Mouse (Mus musculus) mouse trophoblast stem cell (cell line): ENCODE results near the gene Lbhd2.

Experiments
- in situ Hi-C, 2 experiments: fragments of 300-500 bp; cut with MseI, MboI; formaldehyde crosslinking; loops; 2 replicates in 1 of 2; 3 replicates in 1 of 2; pipeline ENCODE4 v1.15.1; 2025

Lbhd2 gene

DNA sequence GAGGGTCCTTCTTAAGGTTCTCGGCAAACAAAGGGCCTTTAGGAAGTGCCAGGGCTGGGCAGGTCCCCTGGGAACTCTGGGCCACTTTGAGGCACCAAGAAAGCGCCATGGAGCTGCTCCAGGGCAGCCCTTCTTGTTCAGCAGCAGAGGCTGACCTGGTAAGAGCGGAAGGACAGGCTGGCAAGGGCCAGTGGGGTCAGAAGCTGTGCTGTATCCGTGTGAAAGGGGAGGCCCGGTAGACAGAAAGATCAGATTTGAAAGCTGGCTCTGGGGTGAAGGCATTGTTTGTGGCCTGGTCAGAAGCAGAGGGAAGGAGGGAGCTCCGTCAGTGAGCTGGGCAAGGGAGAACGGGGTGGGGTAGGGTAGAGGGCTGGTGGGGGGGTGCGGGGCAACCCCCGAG lies 40.7 kb downstream of the Lbhd2 start:
- in situ Hi-C loops: no loop called here

DNA sequence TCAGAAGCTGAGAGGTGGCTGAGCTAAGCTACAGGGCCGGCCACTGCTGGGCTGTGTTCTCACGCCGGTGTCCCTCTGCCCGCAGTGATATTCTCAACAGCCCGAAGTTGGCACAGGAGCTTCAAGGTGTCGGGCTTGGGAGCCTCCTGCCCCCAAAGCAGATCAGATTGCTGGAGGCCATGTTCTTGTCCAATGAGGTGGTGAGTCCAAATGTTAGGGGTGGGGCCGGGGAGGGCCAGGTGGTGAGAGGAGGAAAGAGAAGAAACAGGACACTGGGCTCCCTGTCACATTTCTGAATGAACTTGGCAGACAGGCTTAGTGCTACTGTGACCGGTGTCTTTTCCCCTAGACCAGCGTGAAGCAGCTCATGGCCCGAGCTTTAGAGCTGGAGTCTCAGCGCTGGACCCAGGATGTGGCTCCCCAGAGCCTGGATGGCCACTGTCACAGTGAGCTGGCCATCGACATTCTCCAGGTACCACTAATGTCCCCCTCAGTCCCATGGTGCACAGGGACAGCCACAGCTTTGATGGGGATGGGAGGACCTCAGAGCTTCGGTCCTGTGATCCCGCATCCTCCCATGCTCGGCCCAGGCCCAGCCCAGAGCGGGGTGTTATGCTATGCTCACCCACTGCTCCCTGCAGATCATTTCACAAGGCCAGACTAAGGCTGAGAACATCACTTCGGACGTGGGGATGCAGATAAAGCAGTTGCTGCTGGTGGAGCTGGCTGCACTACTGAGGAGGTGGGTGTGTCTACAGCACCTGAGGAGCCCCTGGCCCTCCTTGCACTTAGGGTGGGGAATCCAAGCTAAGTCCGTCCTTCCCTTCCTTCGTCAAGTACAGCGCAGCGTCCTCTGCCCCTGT lies 41.5 kb downstream of the Lbhd2 start:
- in situ Hi-C loops: no loop called here

DNA sequence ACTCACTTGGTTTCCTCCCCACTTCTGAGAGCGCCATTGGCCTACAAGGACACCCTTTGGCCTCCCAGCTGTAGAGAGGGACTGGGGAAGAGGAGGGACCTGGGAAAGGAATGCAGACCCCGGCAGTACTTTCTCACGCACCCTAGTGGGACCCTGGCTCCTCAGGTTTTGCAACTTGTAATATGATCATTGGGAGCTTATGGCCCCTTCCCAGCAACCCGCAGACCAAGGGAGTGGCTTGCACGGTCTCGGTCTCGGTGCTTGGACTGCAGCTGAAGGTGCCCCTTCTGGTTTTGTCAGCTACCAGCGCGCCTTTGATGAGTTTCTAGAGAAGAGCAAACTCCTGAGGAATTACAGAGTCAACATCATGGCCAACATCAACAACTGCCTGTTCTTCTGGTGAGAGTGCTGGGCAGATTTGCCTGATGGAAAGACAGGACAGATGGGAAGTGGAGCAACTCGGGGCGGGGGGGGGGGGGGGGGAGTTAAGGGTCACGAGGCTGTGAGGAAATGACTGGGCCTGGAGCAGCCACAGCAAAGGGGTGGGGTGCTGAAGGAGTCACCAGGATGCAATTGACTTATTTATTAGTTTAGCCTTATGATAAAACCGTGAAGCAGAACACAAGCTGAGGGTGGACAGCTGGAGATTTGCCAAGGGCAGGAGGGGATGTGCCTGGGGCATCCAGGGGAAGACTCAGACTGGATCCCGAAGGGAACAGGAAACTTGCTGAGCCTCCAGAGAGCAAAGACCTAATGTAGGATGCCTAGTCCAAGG lies 42.5 kb downstream of the Lbhd2 start:
- in situ Hi-C loops: no loop called here

DNA sequence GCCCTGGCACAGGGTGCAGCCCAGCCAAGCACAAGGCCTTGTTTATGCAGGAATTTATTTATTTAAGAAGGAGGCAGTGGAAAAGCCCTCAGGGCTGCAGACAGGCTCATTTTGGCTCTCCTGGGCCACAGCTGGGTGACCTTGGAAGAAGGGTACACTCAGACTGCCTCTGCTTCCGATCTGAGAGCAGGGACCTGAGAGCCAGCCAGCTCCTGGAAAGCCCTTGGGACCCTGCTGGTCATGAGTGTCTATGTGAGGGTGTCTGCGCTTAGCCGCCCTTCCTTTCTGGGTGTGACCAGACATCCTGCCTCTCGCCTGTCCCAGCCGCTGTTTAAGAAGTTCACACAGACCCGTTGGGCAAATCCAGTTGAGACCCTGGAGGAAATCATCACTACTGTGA lies 43.8 kb downstream of the Lbhd2 start:
- in situ Hi-C loops: no loop called here

DNA sequence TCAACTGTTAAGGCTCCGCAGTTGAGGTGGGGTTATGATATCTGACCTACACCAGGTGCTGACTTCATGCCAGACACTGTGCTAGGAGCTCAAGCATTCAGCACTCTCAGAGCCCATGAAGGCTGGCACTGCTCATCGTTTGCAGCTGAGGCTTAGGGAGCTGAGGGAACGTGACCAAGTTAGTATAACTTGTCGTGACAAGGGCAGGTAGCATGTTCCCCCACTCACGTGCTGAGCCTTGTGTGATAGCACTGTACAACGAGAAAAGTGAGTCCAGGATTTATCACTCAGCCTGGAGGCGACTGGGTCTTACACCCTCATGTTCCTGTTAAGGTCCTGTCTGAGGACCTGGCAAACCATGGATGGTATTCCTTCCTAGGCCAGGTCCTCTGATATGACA lies 45.0 kb downstream of the Lbhd2 start:
- in situ Hi-C loops: no loop called here

DNA sequence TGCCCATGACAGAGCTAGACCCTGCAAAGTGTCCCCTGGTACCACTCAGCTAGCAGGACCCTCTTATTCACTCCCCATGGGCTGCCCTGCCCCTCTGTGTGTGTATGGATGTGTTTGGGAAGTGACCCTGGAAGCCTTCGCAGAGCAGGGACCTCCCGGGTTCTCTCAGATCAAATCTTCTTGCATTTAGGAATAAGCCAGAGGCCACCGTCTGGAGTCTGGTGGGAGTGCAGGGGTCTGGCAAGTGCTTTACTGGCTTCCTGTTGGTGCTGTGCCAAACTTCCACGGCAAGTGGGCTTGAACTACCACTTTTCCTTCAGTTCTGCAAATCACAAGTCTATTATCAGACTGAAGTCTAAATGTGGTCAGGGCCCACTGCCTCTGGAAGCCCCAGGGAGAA lies 47.4 kb downstream of the Lbhd2 start:
- in situ Hi-C loops: no loop called here

DNA sequence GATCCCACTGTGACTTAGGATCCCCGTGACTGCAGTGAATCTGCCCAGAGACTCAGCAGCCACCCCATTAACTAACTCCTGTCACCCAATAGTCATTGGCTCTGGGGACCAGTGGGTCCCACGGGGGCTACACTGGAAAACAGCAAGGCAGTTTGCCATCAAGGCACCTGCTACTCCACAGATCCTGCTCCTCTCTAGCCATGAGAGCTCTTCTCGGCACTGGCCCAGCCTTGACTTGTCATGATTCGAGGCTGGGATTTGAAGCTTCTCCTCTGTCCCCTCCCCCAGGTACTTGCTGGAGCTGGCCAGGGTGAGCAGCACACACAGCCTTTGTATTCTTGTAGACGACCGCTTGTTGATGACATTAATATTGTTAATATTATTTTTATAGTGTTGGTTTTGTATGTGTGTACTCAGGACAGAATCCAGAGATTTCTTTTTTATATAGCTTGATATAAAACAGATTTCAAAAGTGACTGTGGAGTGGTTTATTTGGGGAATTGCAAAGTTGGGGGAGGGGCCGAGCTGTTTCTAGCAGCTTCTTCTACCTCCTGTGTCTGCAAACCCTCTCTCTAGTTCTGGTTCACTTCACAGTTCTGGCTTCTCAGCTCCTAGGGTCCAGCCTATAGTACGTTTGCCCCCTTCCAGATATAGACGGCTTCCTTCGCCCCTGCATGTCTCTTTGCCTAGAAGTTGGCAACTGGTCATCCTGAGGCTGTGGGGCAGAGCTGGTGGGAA lies 48.1 kb downstream of the Lbhd2 start:
- in situ Hi-C loops: no loop called here

DNA sequence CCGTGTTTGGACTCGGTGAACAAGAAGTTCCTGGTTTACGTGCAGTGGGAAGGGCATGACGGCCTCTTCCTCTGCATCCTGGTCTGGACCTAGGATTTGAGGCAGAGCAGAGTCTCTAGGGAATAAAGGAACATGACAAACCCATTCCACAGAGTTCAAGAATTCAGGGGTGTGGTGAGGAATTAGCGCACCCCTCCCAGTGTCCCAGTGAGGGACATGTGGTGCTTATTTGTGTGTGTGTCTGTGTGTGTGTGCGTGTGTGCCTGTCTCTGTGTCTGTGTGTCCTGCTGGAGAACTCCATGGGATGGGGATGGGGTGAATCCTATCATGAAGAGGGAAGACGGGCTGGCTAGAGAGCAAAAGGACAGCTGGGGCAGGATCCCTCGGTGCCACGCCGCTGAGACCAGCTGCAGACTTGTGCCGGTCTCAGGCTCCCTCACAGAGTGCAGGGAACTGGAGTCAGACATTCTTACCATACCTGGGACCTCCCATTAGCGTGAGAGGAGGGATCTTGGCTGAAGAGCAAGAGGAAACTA lies 48.8 kb downstream of the Lbhd2 start:
- in situ Hi-C loops: no loop called here

DNA sequence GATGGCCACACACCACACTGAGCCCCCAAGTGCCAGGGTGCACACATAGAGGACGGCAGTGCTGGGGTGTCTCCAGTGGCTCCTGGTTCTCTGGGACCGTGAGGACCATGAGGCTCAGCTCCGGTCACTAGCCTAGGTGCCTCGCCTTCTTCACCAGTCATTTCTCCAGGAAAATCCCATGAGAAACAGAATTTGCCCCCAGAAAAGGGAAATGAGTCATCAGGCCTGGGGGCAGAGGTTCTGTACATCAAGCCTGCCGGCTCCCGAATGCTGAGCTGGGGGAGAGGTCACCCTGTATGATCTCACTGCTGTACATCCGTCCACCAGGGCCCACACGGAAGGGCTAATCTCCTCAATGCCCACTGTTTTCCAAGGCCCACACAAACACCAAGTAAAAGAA lies 49.3 kb downstream of the Lbhd2 start:
- in situ Hi-C loops: no loop called here

DNA sequence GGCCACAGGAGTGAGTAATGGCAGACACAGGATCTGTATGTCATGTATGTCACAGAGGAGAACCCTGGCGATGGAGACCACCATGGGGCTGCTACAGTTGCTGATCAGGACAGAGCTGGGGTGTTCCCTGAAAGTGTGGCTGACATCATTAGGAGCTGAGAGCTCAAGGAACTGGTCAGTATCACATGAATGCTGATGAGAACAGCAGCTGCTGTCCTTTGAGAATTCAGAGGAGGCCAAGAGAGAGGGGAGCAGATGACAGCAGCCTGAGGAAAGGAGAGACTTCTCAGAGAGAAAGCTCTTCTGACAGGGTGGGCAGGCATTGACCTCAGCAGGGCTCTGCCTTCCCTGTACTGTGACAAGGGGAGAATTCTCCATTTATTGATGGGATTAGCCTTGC lies 51.1 kb downstream of the Lbhd2 start:
- in situ Hi-C loops: no loop called here
